Mouse (Mus musculus): ENCODE measurements around the gene Nt5c2. TPM values are rescaled to one million over a fixed set of nuclear protein-coding genes. Genes with fewer than 3 reads are reported as not detected.
A peak's percentile ranks its signal among the peaks of the same experiment; 100 is the strongest.

The Nt5c2 gene
- total and polyA plus RNA-seq, 3 experiments = 16.7 to 63.9 (median 58.2) TPM

DNA sequence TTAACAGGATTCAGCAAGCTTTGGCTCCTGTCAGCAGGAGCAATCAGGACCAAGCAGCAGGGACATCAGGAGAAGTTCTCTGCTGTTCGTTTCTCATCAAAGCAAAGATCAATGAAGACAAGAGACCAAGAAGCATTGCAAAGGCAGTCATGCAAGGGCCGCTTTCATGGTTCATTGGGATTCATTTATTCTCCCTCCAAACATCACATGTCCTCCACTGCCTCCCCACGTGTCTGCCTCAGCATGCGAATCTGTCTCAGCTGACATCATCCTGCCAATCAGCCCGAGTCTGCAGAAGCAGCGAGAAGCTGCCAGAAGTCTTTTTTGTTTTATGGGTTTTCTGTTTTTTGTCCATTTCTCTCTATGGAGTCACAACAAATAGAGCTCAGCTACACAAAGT lies 37.5 kb downstream of the Nt5c2 start:
- Histone ChIP-seq H3K27me3 (ENCODE audit: control insufficient read depth, insufficient read depth, low read length) (no peaks in the 10 kb centered on the region), H3K79me2 (replicated peaks; ENCODE audit: control insufficient read depth, insufficient read depth, low read length) (no peaks in the 10 kb centered on the region), H3K27ac (no peak overlapping the region), H3K9ac (ENCODE audit: low read depth, low read length) (no peak overlapping the region), H3K36me3 (ENCODE audit: control insufficient read depth, insufficient read depth, low read length) (no peaks in the 10 kb centered on the region), H3K4me3 (no peak overlapping the region), H3K4me1 (ENCODE audit: control insufficient read depth, insufficient read depth, low read length) (peaks cover 8% of the 10 kb centered on the region)
- TF ChIP-seq EP300 (IDR thresholded peaks at IDR 0.05; ENCODE audit: insufficient read depth, low read depth, low read length) (no peak), POLR2A (IDR thresholded peaks at IDR 0.05; ENCODE audit: insufficient read depth, low read depth, low read length) (no peak), CTCF (IDR thresholded peaks at IDR 0.05) (no peak)
- WGBS = 66% methylated on average over 6 of the region's 6 CpGs
- intact Hi-C loops (cut with DNase I) = loop anchor here (5.0 kb wide), 1 partner anchor 45 kb away; no protein-coding TSS in a partner anchor
- DNase-seq = no peak

DNA sequence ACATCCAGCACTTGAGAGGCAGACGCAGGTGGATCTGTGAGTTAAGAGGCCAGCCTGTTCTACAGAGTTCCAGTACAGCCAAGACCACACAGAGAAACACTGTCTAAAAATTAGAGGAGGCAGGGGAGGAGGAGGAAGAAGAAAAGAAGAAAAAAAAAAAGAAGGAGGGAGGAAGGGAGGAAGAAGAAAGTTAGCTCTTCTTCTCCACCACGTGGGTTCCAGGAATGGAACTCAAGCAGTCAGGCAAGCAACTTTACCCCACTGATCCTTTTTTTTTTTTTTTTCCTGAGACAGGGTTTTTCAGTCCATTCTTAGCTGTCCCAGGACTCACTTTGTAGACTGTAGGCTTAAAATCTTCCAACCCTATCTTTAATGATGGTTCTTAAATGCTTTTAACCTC lies 38.2 kb downstream of the Nt5c2 start:
- no peak for DNase-seq
- no peaks in the 10 kb centered on the region for H3K27me3 ChIP-seq (ENCODE audit: control insufficient read depth, insufficient read depth, low read length)
- H3K27ac ChIP-seq = no peak overlapping the region
- no peaks in the 10 kb centered on the region for H3K36me3 ChIP-seq (ENCODE audit: control insufficient read depth, insufficient read depth, low read length)
- no peak for TF ChIP-seq EP300 (IDR thresholded peaks at IDR 0.05; ENCODE audit: insufficient read depth, low read depth, low read length)
- no peak for TF ChIP-seq CTCF (IDR thresholded peaks at IDR 0.05)
- TF ChIP-seq POLR2A (IDR thresholded peaks at IDR 0.05; ENCODE audit: insufficient read depth, low read depth, low read length) = no peak
- no peaks in the 10 kb centered on the region for H3K79me2 ChIP-seq (replicated peaks; ENCODE audit: control insufficient read depth, insufficient read depth, low read length)
- 61% methylated on average over 2 of the region's 2 CpGs for WGBS
- H3K4me3 ChIP-seq = no peak overlapping the region
- H3K4me1 ChIP-seq (ENCODE audit: control insufficient read depth, insufficient read depth, low read length) = peaks cover 8% of the 10 kb centered on the region
- intact Hi-C loops (cut with DNase I) = loop anchor here (5.0 kb wide), 1 partner anchor 44 kb away; no protein-coding TSS in a partner anchor
- H3K9ac ChIP-seq (ENCODE audit: low read depth, low read length) = no peak overlapping the region

DNA sequence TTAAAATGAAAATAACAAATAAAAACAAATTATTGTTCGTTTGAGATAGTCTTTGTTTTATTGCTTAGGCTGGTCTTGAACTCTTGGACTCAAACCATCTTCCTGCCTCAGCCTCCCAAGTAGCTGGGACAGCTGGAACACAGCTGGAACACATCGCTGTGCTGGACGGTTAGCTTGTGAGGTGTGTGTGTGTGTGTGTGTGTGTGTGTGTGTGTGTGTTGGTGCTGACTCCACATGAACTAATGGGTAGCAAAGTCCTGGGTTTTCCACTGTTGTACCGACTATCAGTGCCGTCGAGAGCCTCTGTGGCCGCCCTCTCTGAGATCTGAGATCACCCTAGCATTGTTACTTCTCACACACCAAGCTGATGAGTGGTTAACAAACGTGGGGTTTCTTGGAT lies 39.0 kb downstream of the Nt5c2 start:
- no peaks in the 10 kb centered on the region for H3K36me3 ChIP-seq (ENCODE audit: control insufficient read depth, insufficient read depth, low read length)

DNA sequence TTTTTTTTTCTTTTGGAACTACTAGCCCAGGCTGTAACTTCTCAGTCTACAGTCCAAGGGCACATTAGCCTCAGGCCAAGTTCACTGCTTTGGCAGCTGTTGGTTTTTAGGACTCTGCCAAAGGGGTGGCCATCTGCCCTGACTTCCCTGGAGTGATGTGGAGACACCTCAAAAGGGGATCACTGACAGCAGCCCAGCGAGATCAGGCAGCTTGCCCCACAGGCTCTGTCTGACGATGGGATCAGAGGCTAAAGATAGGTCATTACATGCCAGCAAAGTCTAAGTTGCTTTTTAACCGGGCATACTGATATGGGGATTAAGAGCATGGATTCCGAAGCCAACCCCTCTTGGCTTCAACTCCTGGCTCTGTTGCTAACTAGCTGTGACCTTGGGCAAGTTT lies 39.4 kb downstream of the Nt5c2 start:
- peak overlapping the region; percentile 77 for H3K27ac ChIP-seq
- intact Hi-C loops (cut with DNase I) = loop anchor here (5.0 kb wide), 1 partner anchor 43 kb away; no protein-coding TSS in a partner anchor
- H3K4me3 ChIP-seq = no peak overlapping the region
- TF ChIP-seq POLR2A (IDR thresholded peaks at IDR 0.05; ENCODE audit: insufficient read depth, low read depth, low read length) (no peak), EP300 (IDR thresholded peaks at IDR 0.05; ENCODE audit: insufficient read depth, low read depth, low read length) (peak; percentile 58), CTCF (IDR thresholded peaks at IDR 0.05) (no peak)
- 52% methylated on average over 4 of the region's 4 CpGs for WGBS
- DNase-seq = peak; percentile 66 to 85
- H3K4me1 ChIP-seq (ENCODE audit: control insufficient read depth, insufficient read depth, low read length) = peaks cover 8% of the 10 kb centered on the region
- no peaks in the 10 kb centered on the region for H3K36me3 ChIP-seq (ENCODE audit: control insufficient read depth, insufficient read depth, low read length)
- H3K9ac ChIP-seq (ENCODE audit: low read depth, low read length) = no peak overlapping the region
- no peaks in the 10 kb centered on the region for H3K79me2 ChIP-seq (replicated peaks; ENCODE audit: control insufficient read depth, insufficient read depth, low read length)
- no peaks in the 10 kb centered on the region for H3K27me3 ChIP-seq (ENCODE audit: control insufficient read depth, insufficient read depth, low read length)

More for the DNA sequence above, 39.0 kb downstream of the Nt5c2 start:
- TF ChIP-seq EP300 (IDR thresholded peaks at IDR 0.05; ENCODE audit: insufficient read depth, low read depth, low read length) = no peak
- no peak for TF ChIP-seq POLR2A (IDR thresholded peaks at IDR 0.05; ENCODE audit: insufficient read depth, low read depth, low read length)
- TF ChIP-seq CTCF (IDR thresholded peaks at IDR 0.05) = no peak
- no peak overlapping the region for H3K9ac ChIP-seq (ENCODE audit: low read depth, low read length)
- H3K27ac ChIP-seq = peak overlapping the region; percentile 77
- intact Hi-C loops (cut with DNase I) = loop anchor here (5.0 kb wide), 1 partner anchor 44 kb away; no protein-coding TSS in a partner anchor
- no peak for DNase-seq
- H3K4me3 ChIP-seq = no peak overlapping the region
- H3K79me2 ChIP-seq (replicated peaks; ENCODE audit: control insufficient read depth, insufficient read depth, low read length) = no peaks in the 10 kb centered on the region
- 58% methylated on average over 8 of the region's 8 CpGs for WGBS
- no peaks in the 10 kb centered on the region for H3K27me3 ChIP-seq (ENCODE audit: control insufficient read depth, insufficient read depth, low read length)
- peaks cover 8% of the 10 kb centered on the region for H3K4me1 ChIP-seq (ENCODE audit: control insufficient read depth, insufficient read depth, low read length)

DNA sequence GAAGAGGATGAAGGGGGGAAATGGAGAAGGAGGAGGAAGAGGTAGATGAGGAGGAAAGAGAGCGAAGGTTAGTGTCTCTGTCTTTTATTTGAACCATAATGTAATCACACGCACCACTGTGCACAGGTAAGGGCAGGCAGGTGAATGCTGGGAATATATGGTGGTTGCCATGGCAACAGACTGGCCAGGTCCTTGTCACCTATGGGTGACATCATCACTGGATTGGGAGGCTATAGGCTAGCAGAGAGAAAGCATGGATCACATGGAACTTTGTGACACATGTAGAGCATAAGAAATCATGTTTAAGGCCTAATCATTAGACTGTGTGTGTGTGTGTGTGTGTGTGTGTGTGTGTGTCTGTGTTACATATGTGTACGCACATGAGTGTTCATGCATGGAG lies 42.8 kb downstream of the Nt5c2 start:
- no peaks in the 10 kb centered on the region for H3K36me3 ChIP-seq (ENCODE audit: control insufficient read depth, insufficient read depth, low read length)
- no peak for DNase-seq
- no peak for TF ChIP-seq CTCF (IDR thresholded peaks at IDR 0.05)
- no peak for TF ChIP-seq POLR2A (IDR thresholded peaks at IDR 0.05; ENCODE audit: insufficient read depth, low read depth, low read length)
- no peak for TF ChIP-seq EP300 (IDR thresholded peaks at IDR 0.05; ENCODE audit: insufficient read depth, low read depth, low read length)
- no peak overlapping the region for H3K27ac ChIP-seq
- no peaks in the 10 kb centered on the region for H3K79me2 ChIP-seq (replicated peaks; ENCODE audit: control insufficient read depth, insufficient read depth, low read length)
- H3K27me3 ChIP-seq (ENCODE audit: control insufficient read depth, insufficient read depth, low read length) = no peaks in the 10 kb centered on the region
- intact Hi-C loops (cut with DNase I) = no loop called here
- H3K4me1 ChIP-seq (ENCODE audit: control insufficient read depth, insufficient read depth, low read length) = peaks cover 7% of the 10 kb centered on the region
- 95% methylated on average over 3 of the region's 3 CpGs for WGBS
- no peak overlapping the region for H3K9ac ChIP-seq (ENCODE audit: low read depth, low read length)
- H3K4me3 ChIP-seq = no peak overlapping the region

DNA sequence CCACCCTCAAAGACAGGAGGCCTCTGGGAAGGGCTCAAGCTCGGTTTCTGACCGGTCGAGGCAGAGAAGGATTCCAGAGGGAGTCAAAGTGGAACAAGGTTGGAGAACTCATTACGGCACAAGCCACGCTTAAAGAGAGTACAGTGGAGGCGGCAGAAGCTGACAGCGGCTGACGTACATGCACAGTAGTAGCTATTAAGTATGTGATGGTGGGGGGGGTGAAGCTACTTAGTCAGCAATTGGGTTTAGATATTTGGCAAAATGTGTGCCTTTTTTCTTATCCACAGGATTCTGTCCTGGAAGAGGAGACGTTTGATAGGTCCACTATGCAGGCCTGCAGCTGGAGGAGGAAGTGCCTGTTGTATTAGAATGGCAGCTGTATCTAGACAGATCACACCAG lies 43.2 kb downstream of the Nt5c2 start:
- TF ChIP-seq POLR2A (IDR thresholded peaks at IDR 0.05; ENCODE audit: insufficient read depth, low read depth, low read length) (no peak), CTCF (IDR thresholded peaks at IDR 0.05) (no peak), EP300 (IDR thresholded peaks at IDR 0.05; ENCODE audit: insufficient read depth, low read depth, low read length) (no peak)
- 85% methylated on average over 9 of the region's 9 CpGs for WGBS
- DNase-seq = no peak
- Histone ChIP-seq H3K27ac (no peak overlapping the region), H3K36me3 (ENCODE audit: control insufficient read depth, insufficient read depth, low read length) (no peaks in the 10 kb centered on the region), H3K79me2 (replicated peaks; ENCODE audit: control insufficient read depth, insufficient read depth, low read length) (no peaks in the 10 kb centered on the region), H3K27me3 (ENCODE audit: control insufficient read depth, insufficient read depth, low read length) (no peaks in the 10 kb centered on the region), H3K9ac (ENCODE audit: low read depth, low read length) (no peak overlapping the region), H3K4me3 (no peak overlapping the region), H3K4me1 (ENCODE audit: control insufficient read depth, insufficient read depth, low read length) (peaks cover 7% of the 10 kb centered on the region)
- intact Hi-C loops (cut with DNase I) = no loop called here
